Mouse (Mus musculus): ENCODE results near the gene Nnat.

Nnat gene

DNA sequence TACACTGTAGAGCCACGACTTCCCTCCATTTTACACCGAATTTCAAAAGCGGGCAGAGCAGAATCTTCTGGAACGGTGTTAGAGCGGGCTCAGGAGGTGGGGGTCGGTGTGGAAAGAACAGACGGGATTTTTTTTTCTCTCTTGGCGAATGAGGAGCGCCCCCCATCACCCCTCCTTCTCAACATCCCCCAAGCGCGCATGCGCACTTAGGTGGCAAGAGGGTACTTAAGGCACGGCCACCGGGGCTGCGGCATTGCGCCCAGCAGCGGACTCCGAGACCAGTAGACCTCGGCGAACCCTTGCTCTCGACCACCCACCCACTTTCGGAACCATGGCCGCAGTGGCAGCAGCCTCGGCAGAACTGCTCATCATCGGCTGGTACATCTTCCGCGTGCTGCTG, at the start of gene Nnat:
Gene Nnat (plus strand): TSS at position 221 of the 400 bp plus-strand sequence.
- peak; percentile 54 for DNase-seq

DNA sequence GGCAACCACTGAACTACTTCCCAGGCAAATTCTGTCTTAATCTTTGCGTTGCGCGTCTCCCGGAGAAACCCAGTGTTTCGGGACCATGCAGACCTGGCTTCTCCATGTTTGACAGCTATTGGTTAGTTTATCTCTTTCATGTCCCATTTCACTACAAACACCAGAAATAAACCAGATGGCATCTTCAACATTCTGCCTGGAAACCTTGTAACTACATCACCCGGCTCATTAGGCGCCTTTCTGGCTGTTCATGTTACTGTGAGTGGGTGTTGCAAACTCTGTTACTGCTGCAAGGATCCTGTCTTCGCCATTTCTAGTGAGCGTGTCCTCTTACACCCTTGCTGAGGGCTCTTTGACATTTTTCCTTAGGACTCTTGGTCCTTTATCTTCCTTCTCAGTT, 47.0 kb upstream of the Nnat start:
- DNase-seq: no peak

DNA sequence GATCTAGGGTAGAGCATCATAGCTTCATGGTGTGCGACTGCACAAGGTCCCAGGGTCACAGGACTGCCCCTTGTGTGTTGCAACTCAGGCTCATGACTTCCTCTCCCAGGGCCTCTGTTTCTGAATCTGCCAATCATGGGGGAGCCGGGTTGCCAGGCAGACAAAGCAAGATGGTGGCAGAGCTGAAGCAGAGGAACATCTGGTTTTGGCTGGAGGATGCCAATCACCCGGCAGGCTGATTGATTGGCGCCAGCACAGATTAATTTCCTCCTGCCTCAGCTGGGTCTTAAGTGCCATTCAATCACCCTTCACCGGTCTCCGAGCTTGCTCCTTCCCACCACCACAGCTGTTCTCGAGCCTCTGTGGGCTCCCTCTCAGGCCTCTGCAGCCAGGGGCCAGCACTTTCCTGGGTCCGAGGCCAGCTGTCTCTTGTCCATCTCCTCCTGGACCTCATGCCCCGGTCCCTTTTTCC, 46.1 kb upstream of the Nnat start:
- no peak for DNase-seq

DNA sequence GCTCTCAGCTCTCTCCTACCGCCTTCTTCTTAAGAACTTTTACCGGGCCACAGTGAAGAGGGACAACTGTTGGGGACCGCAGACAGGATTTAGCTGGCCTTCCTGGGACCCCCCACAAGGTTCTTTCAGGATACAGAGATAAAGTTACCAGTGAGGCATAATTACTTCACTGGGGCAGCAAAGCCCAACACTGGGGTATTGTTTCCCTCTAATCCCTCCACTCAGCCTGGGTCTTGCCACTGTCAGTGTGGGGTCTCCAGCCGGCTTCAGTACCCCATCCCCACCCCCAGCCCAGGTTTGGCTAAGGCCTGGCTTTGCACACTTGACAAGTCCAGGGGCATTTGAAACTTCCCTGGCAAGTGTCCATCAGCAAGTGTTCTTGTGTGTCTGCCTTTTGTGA, 45.5 kb upstream of the Nnat start:
- DNase-seq: no peak

DNA sequence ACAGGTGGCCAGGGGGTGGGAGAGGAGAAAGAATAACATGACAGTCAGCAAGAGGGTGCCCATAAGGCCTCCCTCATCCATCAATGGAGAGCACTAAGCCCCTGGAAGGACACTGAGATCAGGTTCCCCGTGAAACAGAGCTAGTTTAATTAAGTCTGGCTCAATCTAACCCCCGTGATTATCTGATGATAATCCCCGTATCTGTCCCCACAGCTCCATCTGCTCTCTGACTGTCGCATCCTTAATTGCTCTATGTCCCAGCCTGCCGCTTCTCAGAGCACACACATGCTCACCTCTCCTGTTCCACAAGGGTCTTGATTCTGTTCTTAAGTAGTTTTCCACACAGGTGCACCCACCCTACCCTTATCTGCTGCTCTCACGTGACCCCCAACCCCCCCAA, 42.4 kb upstream of the Nnat start:
- DNase-seq: no peak

DNA sequence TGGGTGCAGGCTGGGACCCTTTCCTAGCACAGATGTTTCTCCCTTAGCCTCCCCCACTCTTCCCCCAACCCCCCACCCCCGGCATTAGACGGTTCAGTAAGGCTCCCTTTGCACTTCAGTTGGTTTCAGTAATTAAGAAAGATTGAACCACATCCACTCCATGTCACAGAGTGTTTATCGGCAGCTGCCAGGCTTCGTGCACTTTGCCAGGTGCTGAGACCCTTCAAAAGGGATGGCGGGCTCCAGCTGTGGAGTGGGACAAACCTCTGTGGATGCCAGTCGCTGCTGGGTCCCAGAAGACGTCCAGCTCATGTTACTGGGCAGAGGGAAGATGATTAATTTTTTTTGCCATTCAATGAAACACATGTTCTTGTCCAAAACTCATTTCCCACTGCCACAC, 41.4 kb upstream of the Nnat start:
- no peak for DNase-seq

DNA sequence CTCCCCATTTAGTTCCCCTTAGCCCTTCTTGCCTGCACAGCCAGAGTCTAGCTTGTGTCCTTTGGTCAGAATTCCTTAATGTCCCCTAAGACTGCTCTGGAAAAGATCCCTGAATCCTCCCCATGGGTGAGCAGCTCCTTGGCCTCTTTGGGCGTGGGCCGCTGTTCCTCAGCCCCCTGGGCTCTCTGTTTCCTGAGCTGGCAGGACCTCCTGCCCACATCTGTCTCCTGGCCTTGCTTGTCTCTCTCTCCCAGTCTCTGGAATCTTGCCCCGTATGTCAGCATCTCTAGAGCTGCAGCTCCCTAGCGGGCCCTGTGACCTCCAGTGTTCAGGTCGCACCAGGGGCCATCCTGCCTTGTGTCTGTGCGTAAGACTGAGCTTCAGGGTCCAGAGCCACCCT, 40.4 kb upstream of the Nnat start:
- DNase-seq: no peak

DNA sequence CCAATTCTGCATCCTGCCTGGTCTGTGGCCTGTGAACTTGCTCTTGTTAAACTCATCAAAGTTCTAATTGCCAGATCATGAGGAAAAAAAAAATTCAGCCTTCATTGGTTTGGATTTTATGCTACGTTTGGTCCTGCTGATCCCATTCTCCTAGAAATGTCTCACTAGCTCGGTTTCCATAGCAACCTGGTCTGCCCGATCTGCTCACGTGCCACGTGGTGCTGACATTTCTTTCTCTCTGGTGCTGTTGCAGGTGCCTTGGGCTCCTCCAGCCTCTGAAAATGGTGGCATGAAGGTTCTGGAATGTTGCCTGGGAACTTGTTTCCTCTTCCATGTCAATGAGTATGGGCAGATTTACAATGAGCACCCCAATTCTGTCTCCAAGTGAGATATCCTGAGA, 39.4 kb upstream of the Nnat start:
- no peak for DNase-seq

DNA sequence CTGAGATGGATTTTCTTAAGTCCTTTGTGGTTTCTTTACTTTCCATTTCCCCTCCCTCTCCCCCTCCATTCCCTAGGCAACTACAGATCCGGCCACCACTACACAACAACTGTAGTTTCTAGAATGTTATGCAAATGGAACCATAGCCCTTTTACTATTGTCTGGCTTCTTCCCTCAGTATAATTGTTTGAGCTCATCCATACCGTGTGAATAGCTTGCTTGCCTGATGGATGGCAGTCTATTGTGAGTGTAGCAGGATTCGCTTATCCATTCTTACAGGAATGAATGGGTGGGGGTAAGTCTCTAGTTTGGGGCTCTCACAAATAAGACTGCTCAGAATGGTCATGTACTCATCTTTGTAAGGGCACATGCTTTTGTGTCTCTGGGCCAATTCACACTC, 37.3 kb upstream of the Nnat start:
- no peak for DNase-seq

DNA sequence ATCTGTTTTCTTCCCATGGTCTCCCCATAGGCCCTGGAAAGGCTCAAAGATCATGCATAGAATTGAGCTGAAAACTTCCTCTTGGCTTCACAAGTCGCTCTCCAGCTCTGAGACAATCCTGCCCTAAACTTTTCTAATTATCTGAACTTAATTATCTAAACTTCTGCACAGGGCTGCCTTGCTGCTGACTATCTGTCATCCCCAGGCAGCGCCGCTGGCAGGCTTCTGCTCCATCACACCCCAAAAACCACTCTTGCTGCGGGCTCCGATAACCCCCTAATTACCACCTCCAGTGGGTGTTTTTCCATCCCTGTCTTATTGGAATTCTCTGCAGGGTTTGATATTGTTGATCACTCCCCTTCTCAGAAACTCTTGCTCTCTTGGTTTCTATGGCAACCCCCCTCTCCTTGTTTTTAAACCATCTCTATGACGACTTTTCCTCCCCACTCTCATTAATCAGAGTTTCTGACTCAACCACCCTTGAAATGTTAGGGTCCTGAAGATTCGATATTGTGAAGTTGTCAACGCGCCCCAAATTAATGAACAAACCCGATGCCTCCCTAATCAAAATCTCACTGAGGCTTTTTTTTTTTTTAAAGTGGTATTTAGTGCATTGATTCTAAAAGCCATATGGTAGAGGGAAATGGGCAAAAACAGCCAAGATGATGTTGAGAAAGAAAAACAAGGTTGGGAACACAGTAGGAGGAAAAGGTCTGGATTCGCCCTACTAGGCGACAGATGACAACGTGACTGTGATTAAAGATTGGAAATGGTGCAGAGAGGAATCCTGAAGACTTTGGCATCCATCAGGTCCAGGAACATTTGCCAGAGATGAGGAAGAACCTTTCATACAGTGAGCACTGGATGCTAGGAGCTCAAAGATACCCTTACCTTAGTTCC, 29.6 kb upstream of the Nnat start:
- no peak for DNase-seq

DNA sequence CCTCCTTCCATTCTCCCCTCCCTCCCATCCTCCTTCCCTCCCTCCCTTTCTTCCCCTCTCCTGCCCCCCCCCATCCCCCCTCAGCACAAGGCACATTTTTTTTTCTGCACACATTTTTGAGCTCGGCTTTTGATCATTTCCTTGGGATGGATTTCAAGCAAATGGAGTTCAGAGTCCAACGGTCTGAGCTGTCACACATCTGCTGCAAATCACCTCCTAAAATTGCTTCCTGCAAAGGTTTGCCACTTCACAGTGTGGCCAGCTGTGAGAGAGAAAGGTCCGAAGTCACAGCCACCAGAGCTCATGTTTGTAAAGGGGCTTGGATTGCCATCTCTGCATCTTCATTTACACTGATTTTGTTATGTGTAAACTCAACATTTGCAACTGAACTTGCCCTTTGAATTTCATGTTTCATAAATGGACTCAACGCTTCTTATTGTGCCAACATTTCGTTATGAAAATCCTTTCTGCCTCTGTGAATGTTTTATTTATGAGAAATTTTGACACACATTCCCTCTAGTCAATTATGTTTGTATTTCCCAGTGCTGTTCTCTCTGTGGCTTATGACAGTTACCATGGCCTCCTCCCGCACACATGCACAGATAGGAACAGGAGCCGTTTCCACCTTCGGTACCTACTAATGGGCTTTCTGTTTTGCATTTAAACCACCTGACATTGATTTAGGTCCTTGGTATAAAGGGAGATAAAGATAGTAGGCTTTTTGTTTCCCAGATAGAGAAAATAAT, 28.0 kb upstream of the Nnat start:
- no peak for DNase-seq

DNA sequence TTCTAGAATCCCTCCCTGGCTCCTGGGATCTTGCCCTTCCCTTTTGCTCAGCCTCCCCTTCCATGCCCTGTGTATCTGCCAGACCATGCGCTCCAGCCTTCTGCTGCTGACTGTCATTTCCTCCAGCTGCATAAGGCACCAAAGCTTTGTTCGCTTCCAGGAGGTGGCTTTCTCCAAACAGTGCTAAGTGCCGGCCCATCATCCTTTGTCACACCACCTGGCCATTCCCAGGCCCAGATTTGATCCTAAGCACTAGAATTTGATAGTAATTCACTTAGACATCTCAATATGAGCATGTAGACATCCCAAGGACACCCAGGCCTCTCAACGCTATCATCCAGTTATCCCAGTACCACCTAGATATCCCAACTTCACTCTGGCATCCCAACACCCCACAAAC, 25.7 kb upstream of the Nnat start:
- no peak for DNase-seq

DNA sequence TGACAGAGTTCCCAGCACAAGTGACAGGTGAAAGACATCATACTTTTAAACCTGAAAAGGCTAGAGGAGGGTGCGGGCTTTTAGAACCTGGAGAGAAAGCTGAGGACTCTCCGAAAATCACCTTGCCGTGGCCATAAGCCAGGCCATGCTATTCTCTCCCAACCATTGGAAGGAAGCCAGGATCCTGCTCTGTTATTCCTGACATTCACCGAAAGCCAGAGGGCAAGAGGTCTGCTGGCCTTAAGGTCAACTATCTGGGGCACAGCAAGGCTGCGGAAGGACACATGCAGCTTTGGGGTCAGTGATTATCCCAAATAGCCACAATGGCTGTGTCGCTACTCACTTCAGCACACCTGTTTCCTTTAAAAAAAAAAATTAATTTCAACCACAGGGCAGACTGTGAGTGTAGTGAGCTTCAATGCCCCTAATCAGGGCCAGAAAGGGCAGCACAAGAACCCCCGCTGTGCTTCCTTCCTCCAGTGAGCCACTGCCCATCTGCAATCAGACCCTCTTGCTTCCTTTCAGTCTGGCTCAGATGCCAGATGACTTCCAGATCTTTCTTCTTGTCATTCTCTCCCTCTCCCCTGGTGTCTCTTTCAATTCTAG, 23.3 kb upstream of the Nnat start:
- DNase-seq: no peak

DNA sequence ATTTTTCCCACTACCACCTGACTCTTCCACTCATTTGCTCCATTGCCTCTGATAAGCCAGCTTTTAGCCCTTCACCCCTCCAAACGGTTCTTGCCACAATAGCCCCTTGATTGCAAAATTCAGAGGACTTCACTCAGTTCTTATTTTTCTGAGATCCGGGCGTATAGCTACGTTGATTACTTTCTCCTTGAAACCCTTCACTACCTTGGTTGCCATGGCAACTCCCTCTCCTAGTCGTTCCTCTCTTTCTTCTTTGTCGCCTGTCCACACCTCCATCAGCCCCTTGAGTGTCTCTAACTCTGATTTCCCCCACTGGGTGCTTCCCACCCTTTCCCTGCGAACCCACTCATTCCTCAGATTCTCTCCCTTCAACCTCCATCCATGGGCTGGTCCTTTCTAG, 22.8 kb upstream of the Nnat start:
- DNase-seq: no peak

DNA sequence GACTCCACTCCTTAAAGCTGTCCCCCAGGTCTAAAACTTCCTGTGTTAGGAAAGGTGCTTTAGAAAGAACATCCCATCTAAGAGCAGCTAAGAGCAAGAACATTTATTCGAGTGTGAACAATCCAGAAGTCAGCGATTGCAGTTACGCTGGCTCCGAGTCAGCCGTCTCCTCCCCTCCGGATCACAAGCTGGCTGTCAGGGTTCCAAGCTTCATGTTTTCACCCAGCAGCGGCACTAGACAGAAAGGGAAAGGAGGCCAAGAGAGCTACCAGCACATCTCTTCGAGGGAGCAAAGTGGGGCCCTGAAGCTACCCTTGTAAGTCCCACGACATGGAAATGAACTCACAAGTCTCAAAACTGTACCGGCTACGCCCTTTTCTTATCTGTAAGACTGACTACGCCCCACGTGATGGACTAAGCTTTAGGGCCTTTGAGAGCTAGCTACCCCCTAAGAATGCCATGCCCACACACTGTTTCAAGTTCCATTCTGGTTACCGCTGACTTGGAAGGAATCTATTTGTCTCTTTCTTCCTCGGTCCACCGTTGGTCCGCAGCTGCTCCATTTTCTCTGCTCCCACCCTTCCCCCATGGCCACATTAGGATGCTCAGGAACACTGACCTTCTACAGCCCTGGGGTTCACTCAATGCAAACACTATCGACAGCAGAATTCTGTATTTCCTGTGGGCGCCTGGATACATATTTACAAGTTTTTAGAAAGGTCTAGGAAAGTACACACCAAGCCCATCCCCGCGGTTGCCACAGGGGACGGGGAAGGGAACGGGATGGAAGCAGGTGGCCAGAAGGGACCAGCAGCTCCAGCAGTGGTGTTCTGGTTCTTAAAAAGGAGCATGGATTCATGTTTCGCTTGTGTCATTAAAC, 19.6 kb upstream of the Nnat start:
- no peak for DNase-seq

DNA sequence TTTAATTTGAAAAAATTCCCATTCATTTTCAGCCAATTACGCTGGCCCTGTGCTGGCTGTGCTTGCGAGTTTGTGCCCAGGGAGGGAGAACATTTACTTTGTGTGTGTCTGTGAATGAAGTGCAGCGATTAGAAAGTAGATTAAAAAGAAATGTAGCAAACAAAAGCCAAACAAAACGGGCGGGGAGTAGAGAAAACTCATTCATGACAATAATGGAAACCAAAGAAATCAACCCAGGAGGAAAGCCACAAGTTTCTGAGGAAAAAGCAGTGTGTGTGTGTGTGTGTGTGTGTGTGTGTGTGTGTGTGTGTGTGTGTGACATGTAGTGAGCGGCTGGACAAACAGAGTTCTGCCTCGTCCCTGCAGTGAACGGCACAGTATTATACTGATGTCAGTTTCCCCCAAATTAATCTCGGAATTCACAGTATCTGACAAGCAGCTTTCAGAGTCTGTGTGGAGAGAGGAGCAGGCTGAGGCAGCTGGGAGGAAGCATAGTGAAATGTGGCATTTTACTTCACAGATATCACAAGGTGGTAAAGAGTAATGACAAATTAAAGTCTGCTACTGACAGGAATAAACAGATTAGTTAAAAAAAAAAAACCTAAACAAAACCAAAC, 18.8 kb upstream of the Nnat start:
- DNase-seq: no peak

DNA sequence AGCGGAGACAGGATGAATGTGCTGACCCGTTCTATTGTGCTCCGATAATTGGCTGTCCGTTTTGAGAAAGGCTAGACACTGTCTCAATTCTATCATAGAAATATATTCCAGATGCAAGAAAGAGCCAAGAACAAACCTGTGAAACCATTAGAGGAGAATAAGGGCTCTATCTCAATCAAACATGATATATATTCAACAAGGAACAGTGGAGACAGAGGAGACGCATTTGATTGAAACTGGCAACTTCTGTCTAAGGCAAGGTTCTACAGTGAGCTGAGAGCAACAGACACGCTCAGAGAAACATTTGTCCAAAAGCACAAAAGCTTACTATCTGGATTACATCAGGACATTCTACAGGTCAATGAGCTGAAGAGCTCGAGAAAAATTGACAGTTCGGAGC, 18.2 kb upstream of the Nnat start:
- no peak for DNase-seq

DNA sequence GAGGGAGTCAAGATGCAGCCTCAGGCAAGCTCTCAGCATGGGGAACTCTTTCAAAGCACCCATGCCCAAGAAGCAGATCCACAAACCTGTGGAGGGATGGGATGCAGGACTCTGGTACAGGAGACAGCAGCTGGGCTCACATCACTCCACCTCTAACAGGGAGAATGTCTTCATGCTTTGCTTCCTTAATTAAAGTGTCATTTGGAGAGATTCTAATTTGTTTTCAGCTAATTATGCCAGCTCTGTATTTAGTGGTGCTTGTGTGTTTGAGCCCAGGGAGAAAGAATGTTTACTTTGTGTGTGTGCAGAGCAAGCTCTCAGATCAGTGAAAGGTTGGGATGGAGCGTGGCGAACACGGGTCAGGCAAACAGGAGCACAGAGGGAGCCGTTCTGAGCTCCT, 17.5 kb upstream of the Nnat start:
- no peak for DNase-seq

DNA sequence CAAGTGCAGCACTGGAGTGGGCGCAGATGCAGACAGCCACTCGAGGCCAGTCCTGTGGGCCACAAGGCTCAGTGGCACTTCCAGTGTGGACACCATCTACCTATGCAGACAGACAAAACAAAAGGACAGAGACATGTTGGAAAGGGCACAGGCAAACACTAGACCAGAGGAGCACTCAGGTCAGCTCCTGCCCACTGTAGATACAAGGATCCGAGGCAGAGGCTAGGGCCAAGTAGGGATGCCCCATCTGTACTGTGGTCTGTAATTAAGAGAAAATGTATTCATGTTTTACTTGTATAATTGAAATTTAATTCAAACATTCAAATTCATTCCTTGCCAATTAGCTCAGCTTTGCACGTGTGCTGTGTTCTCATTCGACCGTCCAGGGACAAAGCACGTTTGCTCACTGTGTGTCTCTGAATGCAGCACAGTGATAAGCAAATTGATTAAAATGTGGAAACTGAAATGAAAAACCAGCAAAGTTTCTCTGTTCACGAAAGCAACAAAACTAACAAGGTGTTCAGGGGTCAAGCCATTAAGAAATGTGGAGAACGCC, 15.5 kb upstream of the Nnat start:
- DNase-seq: no peak

DNA sequence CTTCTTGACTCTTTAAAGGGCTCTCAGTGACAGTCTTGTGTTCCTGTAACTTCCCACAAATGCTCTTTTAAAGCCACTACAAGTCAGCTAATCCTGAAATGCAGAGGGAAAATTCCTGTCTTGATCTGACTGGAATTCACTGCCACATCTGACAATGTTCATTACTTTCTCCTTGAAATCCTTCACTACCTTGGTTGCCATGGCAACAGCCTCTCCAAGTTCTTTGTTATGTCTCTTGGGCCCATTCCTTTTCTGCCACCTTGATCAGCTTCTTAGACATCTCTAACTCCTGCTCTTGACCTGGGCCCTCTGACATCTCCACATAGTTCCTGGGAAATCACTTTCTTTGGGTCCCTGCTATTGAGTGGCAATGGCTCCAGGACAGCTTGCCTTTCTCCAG, 13.2 kb upstream of the Nnat start:
- no peak for DNase-seq

DNA sequence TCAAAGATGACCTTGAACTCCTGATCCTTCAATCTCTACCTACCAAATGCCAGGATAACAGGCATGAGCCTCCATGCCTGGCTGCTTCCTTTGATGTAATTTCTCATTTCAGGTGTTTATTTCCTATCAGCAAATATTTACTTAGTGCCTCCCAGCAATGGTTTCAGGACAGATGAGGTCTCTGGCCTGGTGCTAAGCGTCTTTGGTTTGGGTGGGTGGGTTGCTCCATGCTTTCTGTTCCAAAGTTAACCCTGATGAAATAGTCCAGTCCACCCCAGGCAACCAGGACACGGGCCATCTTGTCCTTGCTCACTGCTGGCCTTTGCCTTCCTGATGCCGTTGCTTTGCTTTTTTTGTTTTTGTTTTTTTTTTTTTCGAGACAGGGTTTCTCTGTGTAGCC, 9.6 kb upstream of the Nnat start:
- DNase-seq: no peak
